Mouse (Mus musculus) adrenal gland, adult 8-10 months (tissue): ENCODE measurements at regions not wholly inside any gene's neighbourhood (a gene's known extent, or its start where the extent isn't known, plus 50 kb on each side); places are given as distances from the start of the nearest gene placed in this dataset.

Experiments used
- DNase-seq: peaks from one replicate; pipeline ENCODE4 v3.0.0; 2022

DNA sequence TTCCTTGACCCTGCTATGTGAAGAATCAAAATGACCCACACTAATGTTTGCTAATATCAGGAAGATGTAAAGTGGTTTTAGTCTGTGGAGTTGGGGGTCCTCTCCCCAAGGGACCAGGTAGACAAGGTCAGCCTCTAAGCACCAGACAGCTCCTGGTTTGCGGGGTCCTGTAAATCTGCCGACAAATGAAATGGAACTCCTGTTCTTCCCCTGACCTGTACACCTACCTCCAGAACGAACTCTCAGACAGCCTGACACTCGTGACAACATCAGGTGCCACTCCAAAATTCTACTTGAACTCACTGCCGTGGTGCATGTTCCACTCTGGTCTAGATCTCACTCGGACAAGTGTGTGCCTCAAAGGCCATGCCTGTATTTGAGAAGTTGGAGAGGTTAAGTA, 121.8 kb upstream of the Cdkn3 start:
- no peak for DNase-seq

DNA sequence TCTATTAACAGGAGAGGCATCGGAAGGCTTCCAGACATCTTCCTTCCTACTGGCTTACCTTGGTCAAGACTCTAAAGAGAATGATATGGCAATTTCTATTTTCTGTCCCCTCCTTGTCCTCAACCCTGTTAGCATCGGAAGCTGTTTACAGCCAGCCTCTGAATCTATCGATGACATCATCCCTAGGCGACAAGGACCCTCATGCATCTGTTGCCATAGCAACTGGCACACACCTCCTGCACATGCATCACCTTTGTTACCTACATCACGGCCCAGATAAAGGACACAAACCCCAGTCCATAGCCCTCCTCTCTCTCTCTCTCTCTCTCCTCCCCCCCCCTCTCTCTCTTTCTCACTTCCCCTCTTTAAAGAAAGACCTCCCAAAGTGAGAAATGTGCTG, 123.1 kb upstream of the Cdkn3 start:
- DNase-seq: no peak

DNA sequence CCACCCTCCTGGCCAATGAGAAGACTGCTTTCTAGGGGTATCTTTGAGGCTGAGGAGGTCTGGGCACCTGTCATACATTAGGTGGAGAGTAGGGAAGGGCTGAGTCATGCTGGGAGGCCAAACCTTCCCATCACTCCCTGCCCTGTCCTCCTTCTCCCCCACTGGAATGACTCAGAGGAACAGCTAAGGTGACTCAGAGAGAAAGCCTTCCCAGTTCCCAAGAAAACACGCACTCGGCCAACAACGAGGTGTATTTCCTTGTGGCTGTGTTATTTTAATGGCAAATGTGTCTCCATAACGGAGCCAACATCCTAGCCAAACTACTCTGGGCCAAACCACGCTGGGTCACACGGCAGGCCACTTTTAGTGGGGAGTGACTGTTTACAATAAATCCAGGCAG, 124.0 kb upstream of the Cdkn3 start:
- peak; percentile 29 for DNase-seq

DNA sequence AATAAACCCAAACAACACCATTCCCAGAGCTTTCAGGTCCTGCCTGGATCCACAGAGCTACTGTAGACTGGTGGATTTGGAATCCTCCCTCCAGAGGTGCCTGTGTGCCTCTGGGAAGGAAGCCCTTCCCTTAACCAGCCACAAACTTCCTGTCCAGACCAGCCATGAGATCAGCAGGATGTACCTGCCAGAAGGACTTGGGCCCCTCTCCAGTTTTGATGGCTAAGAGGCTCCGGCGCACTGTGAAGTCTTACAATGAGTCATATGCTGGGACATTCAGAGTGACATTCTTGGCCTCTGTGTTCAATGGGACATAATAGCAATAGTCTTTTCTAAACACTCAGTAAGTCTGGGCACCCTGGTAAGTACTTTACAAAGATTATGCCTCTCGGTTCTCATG, 125.0 kb upstream of the Cdkn3 start:
- DNase-seq: no peak

DNA sequence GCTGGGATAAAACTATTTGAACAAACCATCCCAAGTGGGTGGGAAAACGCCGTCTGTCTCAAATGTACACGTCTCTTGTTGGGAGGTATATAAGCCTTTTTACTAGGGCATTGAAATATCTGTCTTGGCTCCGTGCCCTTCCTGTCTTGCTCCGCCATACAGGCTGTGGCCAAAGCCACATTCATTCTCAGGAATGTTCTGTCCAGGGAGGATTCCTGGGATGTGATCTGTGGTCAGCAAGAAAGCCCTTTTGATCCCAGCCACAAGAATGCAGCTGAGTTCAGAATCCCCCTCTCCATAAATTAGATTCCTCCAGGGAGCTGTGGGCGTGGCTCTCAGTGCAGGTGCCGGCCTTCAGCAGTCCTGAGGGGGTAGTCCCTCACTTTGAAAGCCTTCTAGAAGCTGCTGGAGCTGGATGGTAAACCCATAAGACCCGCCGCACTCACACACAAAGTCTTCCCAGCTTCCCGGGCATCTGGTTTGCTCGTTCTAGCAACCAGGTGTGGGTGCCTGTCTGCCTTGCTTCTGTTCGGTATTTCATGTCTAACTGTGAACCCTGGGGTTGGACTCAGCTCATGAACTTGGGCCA, 125.6 kb upstream of the Cdkn3 start:
- no peak for DNase-seq

DNA sequence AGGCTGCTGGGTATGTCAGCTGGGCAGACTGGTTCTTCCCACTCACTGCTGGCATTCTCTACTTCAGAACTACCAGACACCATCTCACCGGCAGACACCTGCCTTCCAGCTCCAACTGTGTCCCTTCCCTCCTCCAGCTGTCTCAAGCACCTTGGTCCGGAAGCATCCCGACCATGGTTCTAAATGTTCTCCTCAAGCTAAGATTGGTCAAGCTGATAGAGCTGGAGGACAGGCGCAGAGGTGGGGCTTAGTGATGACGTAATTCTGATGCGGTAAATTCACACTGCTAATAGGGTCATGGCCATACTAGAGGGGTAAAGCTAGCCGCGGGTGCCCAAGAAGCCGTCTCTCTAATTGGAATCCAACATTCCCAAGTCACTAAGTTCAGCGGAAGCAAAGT, 126.1 kb upstream of the Cdkn3 start:
- DNase-seq: no peak

DNA sequence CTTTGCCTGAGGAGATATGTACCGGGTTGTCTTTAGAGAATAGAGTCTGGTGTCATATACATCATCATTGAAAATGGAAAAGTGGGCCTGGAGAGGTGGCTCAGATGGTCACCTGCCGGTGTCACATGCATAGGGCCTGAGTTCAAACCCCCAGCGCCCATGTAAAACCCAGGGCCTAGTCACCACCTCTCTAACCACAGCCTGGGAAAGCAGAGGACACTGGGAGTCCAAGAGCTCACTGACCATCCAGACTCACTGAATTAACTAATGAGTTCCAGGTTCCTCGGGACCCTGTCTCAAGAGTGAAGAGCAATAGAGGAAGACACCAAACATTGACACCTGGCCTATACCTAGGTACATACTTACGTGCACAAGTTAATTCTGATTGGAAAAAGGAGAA, 132.7 kb upstream of the Cdkn3 start:
- DNase-seq: no peak

DNA sequence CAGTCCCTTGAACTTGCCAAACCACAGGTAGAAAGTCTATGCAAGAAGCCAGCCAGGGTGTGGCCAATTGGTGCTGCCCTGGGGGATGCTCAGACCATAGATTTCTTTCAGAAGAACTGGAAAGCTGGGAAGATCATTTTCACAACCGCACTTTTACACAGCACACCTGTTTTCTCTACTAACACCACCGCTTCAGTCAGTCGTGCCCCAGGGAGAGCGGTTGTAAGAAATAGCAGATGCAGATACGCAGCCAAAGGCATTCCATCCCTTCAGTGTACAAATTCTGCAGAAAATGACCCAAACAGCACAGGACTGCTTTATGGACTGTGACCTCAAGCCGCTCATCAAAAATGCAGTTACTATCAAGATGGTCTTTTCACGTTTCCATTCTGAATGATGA, 134.6 kb upstream of the Cdkn3 start:
- DNase-seq: no peak

DNA sequence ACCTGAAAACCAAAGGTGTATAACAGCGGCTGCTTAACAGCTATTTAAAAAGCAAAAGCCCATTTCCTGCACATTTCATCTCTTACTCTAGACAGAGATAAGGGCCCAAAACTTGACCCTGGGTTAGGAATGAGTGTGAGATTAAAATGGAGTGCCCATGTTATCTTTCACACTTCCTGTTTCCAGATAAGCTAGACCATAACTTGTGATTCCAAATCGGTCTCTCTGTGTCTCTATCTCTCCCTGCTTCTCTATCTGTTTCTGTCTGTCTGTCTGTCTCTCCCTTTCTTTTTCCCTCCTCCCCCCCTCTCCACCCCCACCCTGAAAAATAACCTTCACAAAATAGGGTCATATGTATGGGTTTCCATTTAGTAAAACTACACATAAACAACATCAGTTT, 136.7 kb upstream of the Cdkn3 start:
- no peak for DNase-seq

DNA sequence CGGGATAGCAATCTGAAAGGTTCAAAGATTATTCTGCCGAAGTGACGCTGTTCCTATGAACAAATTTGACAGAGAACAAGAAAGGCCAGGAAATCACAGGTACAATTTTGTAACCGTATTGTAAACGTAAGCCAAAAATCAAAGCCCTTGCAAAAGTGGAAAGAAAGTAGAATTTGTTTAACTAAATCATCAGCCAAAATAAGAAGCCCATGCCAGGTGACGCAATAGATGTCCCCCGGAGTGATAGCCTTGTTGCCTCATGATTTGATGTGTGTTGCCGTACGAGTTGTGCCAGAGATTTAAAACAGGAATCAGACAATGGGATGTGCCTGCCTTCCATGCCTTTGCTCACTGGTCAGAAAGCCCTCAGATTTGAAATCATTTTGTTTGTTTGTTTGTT, 144.3 kb upstream of the Cdkn3 start:
- DNase-seq: no peak

DNA sequence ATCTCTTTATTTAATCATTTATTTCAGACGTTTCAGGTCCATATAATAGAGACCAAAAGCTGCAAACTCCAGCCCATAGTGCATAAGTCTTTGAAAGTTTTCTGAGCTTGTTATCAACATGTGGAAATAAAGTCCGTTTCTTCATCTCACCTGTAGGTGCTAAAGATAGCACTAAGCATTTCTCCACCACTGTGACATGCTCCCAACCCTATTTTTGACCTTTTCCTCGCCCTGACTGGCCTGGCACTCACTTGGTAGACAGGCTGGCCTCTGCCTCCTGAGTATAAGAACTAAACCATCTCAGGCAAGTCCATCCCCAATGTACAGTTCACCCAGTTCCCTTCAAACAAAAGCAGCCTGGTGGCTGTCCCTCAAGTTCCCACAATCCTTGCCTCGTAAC, 145.4 kb upstream of the Cdkn3 start:
- DNase-seq: no peak

DNA sequence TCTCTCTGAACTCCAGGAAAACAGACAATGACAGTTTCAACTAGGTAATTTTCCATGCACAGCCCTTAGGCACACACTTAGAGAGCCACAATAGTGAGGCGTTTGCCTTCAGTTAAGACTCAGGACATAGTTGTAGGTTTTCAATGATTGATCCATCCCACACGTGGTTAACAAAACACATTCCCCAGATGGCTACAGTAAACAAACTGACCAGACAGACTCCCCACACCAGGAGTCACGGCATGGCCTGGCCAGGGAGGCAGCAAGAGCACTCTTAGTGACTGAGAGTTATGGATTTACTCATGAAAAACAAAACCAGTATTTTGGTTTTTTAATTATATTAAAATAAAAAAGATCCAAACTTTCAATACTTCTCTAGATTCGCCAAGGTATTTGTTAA, 146.6 kb upstream of the Cdkn3 start:
- no peak for DNase-seq

DNA sequence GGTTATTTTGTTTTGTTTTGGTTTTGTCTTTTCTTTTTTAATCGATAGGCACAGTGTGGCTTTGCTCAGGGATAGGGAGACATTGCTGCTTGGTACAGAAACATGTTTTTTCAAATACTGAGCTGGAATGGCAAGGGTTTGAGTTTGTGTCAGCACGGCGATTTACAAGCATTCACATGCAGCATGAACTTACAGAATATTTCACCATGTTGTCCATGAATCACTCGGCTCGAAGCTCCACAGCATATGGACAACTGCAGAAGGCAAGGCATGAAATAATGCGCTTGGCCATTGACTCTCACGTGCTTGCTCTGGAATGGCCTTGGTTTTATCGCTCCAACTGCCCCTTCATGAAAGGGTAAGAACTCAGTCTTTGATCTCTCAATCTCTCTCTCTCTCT, 147.1 kb upstream of the Cdkn3 start:
- DNase-seq: no peak

DNA sequence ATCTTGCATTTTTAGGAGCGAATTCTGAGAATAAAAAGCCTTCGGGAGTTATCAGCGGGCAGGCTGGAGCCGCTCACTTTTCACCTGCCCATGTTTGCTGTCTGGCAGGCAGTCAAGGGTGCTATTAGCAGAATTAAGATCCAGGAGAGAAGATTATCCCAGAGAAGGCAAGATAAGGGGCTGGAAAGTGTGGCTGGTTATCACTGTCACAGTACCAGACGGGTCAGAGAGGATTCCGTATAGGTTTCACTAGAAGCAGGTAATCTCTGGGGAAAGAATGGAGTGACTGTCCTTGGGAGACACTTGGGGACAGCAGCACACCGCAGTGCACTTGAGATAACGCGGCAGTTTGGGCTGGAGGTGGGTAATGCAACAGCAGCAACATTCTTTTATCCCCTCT, 147.8 kb upstream of the Cdkn3 start:
- DNase-seq: no peak

DNA sequence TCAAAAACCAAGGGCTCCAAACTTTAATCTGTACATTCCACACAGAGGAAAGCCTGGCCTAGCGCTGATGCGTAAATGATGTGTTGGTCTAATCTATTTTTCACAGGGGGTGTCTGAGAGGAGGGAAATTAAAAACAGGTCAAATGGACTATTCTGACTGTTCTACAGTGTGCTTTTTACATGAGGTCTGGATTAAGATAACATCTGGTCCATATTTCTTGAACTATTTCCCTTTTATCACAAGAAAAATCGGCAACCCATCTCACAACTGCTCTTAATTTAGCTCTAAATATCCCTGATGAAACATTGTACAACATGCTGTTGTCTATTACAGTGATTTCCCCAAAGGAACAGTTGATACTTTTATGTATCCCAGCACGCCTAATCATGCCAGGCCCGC, 149.4 kb upstream of the Cdkn3 start:
- no peak for DNase-seq

DNA sequence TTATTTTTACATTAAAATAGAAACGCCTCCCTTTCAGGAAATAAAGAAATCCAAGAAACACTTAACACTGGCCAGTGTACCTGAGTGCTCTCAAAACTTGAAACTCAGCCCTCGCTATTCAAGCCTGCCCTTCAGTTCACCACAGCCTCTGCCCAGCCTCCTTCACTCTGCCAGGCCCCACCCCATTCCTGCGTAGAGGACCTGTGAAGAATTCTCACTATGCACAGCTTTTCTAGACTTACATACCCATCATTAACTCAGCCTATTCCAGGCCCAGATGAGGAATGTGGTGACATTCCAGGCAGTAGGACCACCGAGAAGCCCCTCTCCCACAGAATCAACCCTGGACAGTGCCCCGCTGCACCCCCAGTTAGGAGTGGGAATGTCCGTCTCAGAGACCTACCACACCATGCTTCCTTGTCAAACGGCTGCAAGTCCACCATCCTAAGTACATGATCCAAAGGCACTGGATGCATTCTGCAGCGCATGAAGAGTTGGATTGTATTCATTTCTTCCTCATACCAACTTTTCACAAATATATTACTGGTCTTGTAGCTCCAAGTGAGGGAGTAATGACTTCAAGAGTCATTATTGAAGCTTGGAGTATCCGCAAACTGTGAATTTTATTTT, 150.0 kb upstream of the Cdkn3 start:
- no peak for DNase-seq

DNA sequence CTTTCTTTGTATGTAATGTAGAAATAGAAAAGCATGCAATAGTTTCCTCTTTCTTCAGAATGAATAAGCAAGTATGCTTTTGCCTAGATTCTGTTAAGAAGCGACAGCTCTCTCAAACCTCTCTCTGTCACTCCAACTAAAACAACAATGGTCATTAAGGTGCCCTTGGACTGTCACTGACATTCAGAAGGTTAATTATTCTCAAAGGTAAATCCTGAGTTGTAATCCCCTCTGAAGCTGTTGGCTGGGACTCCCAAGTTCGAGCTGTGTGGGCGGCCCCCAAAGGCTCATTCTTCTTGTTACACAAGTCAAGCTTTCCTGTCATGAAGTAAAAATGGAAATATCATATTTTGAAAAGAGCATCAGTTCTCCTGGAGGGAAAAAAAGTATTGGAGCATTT, 153.6 kb upstream of the Cdkn3 start:
- no peak for DNase-seq

DNA sequence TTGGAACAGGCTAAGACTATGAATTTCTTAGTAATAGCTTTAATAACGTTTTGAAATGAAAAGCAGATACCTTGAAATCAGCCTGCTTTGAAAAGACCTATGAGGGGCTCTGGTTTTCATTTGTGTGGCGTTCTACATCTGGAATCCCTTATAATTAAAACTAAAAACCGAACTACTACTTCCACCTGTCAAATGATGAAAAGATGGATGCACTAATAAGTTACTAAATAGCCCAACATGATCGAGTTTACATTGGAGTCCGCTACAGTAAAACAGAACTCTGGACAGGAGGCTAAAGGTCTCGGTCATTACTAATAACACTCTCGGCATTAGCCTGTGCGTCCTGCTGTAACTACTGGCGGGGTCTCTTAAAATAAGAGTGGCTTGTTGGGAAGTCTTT, 154.3 kb upstream of the Cdkn3 start:
- DNase-seq: no peak

DNA sequence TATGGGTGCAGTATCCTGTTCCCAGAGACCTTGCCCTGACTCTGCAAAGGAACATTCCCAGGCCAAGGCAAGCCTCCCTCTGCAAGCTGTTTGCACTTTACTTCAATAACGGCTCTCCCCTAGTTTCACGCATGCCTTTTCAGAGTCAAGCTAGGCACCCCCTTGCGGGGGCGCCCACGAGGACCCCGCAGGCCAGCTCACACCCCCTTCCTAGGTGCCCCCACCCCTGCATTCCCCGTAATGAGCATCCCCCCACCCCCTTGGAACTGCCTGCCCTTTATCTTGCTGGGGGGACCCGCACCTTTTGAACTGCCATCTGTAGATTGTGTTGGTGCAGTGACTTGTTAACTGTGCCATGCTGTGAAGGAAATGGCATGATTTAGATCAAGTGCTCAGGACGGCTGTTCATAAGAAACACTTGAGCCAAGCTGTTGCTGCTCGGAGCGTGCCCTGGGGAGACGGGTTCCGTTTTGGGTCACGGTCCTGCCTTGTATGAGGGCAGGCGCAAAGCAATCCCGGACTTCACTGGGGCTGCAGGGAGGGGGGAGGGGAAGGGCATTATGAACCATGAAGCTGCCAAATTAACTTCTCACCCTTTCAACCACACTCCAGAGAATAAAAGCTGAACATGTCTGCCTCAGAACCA, 155.3 kb upstream of the Cdkn3 start:
- no peak for DNase-seq

DNA sequence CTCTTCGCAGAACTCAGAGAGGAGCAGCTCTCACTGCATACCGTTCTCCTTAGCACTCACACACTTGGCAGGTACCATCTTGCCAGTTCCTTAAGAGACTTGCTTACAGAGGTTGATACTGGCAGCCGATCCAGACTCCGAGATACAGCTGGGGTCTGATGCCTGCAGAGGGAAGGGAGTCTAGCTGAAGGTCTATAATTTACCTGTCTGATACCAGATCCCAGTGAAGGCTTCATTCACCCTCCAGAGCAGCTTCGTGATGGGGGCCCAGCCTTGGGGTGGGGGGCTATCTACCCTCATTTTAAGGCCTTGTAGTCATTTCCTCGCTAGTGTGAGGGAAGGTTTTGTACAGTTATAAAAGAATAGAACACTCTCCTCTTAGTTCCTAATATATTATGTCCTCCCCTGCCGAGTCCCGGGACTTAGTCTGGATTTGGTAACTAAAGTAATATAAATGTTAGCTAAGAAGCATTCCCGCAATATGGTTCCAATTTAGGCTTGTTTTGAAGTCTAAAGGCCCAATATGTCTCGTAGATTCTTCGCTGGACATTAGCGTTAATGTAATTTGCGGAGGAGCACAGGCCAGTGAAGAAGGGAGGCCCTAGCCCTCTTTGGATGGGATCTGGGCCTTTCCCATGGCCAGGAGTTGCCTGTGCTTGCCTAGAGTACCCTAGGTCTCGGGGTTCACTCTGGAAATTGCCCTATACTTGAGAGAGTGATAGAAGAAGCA, 156.0 kb upstream of the Cdkn3 start:
- DNase-seq: no peak

DNA sequence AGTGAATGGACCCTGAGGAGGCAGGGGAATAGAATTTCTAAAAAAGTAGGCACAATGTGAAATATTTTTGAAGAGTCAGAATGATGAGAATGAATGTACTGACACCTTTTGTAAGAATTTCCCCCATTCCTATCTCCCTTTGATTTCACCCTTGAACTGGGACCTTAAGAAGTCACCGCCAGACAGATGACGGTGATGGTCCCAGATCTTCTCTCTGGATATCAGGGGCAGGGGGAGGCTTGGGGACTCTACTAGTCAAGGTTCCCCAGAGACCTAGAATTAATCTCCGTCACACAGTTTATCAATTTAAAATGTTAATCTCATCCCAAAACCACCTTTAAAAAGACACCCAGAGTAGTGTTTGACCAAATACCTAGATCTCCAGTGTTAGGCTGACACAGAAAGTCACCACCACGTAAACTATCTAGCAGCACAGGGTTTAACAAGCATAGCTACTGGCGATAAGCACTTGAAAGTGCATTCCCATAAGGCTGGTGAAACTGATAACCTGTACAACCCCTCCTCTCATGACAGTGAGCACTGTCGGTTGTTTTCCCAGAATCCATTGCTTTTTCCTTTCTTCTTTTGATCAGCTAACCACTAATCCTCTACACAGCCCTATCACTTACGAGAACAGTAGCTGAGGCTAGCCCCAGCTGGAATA, 163.5 kb upstream of the Cdkn3 start:
- no peak for DNase-seq

DNA sequence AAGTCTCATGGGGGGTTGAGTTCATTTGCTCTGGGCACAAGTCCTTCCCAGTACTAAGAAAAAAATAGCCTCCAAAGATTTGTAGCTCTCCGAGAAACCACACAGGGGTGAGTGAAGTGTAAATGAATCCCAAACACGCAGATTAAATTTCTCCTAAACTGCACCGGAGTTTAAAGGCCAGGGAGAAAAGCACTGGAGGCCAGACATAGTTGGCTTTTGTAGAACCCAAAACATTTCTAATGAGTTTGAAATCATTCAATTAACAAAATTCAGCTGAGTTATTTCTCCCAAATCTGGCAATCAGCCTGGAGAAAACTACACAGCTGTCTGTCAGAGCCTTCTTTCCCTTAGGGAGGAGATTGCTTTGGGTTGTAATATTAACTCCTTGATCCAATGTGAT, 166.2 kb upstream of the Cdkn3 start:
- DNase-seq: no peak

DNA sequence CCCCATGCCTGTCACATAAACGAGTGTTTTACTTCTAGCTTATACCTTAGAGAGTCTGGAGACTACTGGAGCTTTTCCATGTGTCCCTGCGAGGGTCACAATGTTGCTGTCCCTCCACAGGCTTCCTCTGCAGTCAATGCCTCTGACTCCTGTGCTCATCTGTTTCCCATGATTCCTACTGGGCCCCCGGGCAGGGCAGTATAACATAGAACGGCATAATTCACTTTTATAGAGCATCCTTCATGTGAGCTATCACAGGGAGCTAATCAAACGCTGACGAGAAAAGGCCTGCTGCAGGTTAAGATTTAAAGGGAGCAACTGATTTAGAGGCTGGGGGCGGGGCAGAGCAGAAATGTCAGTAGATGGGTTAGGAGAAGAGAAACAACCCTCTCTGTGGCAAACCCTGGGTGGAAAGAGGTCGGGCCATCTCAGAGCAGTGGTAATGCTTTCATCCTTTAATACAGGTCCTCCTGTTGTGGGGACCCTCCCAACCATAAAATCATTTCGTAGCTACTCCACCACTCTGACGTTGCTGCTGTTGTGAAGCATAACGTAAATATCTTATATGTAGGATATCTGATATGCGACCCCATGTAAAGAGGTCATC, 168.5 kb upstream of the Cdkn3 start:
- DNase-seq: no peak
